ENCODE assay signal across 20 mouse cellular contexts in genomic region chr12:4396221-4396620, GRCm38 (mm10).
"Had no signal": no experiment of that assay in that cellular context is flagged by ENCODE, and none has a peak within 500 bp of the region (broad histone marks: within the 10 kb centered on the region; RNA-seq: fewer than 3 reads in every experiment).

No protein-coding gene starts in this region.

- H3K36me3 ChIP-seq: kidney, embryonic 15.5 days; limb, embryonic 10.5 days; limb, embryonic 13.5 days; liver, embryonic 13.5 days; midbrain, embryonic 12.5 days; midbrain, embryonic 15.5 days; neural tube, embryonic 12.5 days; neural tube, embryonic 15.5 days; stomach, embryonic 15.5 days had no signal

- H3K4me3 ChIP-seq: kidney, embryonic 15.5 days; limb, embryonic 10.5 days; limb, embryonic 13.5 days; liver, embryonic 13.5 days; midbrain, embryonic 12.5 days; midbrain, embryonic 15.5 days; neural tube, embryonic 12.5 days; neural tube, embryonic 15.5 days; stomach, embryonic 15.5 days had no signal

- H3K9ac ChIP-seq: kidney, embryonic 15.5 days; limb, embryonic 13.5 days; liver, embryonic 13.5 days; midbrain, embryonic 12.5 days; midbrain, embryonic 15.5 days; neural tube, embryonic 12.5 days; neural tube, embryonic 15.5 days; stomach, embryonic 15.5 days had no signal

- H3K27ac ChIP-seq: kidney, embryonic 15.5 days; limb, embryonic 10.5 days; limb, embryonic 13.5 days; liver, embryonic 13.5 days; midbrain, embryonic 12.5 days; midbrain, embryonic 15.5 days; neural tube, embryonic 12.5 days; neural tube, embryonic 15.5 days; stomach, embryonic 15.5 days had no signal

- ATAC-seq: midbrain, embryonic 15.5 days had no signal

- DNase-seq: kidney, adult 8-10 months; kidney, postnatal 10 days; kidney, postnatal 36 days; layer of hippocampus, adult 9-11 months; liver, embryonic 13.5 days; lung, adult 2 months; lung, postnatal 14 days; lung, postnatal 4 days; right cerebral cortex, adult 18-20 months; right cerebral cortex, postnatal 14 days; right cerebral cortex, postnatal 4 days; thymus, postnatal 25 days had no signal

- H3K4me1 ChIP-seq: kidney, embryonic 15.5 days; limb, embryonic 13.5 days; liver, embryonic 13.5 days; midbrain, embryonic 15.5 days; neural tube, embryonic 12.5 days; neural tube, embryonic 15.5 days; stomach, embryonic 15.5 days had no signal

- H3K27me3 ChIP-seq: kidney, embryonic 15.5 days; limb, embryonic 13.5 days; liver, embryonic 13.5 days; midbrain, embryonic 12.5 days; midbrain, embryonic 15.5 days; neural tube, embryonic 12.5 days; neural tube, embryonic 15.5 days; stomach, embryonic 15.5 days had no signal

- H3K9me3 ChIP-seq: kidney, embryonic 15.5 days; limb, embryonic 10.5 days; limb, embryonic 13.5 days; liver, embryonic 13.5 days; midbrain, embryonic 12.5 days; midbrain, embryonic 15.5 days; neural tube, embryonic 12.5 days; neural tube, embryonic 15.5 days; stomach, embryonic 15.5 days had no signal
